Mouse (Mus musculus) left cerebral cortex, adult 18-20 months (tissue): ENCODE data around the gene Trdn. TPM values are rescaled to one million over a fixed set of nuclear protein-coding genes. Genes with fewer than 3 reads are reported as not detected.

Experiments
- DNase-seq, 2 experiments: peaks; one replicate each; pipeline ENCODE4 v3.0.0; 2021 to 2022; ENCODE audit warnings: low spot score in 2 of 2, mixed read lengths in 1 of 2
- long read RNA-seq, 2 experiments: library from polyadenylated mRNA; stranded (forward); transcript quantifications; one replicate each; pipeline ENCODE4 v2.0.0; 2021
- total RNA-seq, 2 experiments: library from RNA; stranded (reverse); gene quantifications; 2 replicates each; pipeline ENCODE4 v1.2.3; 2021

The Trdn gene
- total RNA-seq = under 1 TPM; 0.46 to 0.59 TPM
- long read RNA-seq, experiment 1, partial matches to known transcripts = 0 of 1 reads
- long read RNA-seq, experiment 1, other reads (novel, unspliced or antisense) = 1 of 1 reads
- long read RNA-seq, experiment 2, partial matches to known transcripts = 0 of 1 reads
- long read RNA-seq, experiment 2, other reads (novel, unspliced or antisense) = 1 of 1 reads

DNA sequence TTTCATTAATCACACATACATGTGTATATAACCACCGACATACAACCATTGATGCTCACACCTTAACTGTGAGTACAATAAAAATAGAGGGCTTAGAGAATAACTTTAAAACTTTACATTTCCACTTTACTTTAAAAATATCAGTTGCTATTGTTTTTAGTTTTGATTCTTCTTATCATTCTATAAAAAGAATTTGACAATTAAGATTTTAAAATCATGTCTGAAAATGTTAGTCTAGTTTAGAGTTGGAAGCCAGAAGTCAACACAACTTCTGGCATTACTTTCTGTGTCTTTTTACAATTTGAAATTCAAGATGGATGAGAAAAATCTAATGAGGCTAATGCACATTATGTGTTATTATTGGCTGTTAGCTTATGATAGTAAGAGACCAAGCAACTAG lies at the start of gene Trdn:
TSS of gene Trdn (plus strand) at position 301 of the 400 bp plus-strand sequence.
- no peak for DNase-seq

- no peak for DNase-seq
These were observed 19.6 kb upstream of the Trdn start for GRCm38 (mm10) chr10:33060771-33061170.

GRCm38 (mm10) chr10:33065566-33065965 lies 14.8 kb upstream of the Trdn start:
- no peak for DNase-seq

- no peak for DNase-seq
These were observed 7.2 kb upstream of the Trdn start for GRCm38 (mm10) chr10:33073126-33073525.

DNA sequence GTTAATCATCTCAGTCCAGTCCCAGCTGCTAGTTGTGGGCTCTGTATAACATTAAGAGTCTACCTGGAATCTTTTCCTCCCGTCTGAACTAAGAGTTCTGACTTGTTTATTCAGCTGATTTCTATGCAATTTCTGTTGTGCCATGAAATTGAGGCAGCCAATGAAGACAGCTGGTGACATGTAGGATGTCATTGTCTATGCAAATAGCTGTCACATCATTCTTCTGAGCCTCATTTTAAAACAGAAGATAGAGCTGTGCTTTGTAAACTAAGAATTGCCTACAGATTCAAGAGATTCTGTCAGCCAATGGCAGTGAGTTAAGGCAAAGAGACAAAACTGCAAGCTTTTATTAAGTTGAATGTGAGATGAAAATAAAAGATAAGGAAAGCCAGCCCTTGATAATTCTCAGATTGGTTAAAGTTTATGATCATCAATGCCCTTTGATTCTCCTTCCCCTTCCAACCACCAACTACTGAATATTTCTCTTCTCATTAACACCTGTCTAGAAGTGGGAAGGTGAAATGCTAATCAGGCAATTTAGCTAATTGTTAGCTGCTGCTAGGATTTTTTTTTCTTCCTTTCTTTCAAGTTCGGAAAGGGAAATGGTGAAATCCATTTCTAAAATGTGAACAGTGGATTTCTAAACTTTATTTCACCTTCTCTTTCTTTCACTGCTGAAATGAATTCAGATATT lies 1.9 kb downstream of the Trdn start:
- no peak for DNase-seq

DNA sequence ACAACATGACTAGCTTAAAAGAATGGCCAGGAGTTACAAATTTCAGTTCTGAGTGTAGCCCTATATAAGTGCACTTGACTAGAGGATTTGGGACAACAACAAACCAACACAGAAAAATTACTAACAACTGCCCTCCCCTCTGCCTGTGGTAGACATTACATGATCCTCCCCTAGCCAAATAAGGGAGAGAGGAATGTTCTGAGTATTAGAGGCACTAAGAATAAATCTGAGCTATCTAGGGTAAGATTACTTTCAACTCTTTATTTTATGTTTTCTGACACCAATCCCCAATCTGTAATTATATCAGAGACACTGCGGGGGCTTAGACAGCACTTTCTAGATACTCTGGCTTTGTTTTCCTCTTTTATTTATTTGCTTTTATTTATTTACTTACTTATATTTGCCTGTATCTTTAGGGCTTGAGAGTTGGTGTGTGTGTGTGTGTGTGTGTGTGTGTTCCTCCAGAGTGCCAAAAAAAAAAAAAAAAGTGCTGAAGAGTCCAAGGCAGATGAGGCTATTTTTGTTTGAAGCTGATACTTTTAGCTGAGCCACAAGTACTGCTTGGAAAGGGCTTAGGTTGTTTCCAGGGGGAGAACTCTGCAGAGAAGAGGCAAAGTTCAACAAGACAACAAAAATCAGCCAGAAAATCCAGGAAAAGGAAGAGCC lies 2.7 kb downstream of the Trdn start:
- no peak for DNase-seq

DNA sequence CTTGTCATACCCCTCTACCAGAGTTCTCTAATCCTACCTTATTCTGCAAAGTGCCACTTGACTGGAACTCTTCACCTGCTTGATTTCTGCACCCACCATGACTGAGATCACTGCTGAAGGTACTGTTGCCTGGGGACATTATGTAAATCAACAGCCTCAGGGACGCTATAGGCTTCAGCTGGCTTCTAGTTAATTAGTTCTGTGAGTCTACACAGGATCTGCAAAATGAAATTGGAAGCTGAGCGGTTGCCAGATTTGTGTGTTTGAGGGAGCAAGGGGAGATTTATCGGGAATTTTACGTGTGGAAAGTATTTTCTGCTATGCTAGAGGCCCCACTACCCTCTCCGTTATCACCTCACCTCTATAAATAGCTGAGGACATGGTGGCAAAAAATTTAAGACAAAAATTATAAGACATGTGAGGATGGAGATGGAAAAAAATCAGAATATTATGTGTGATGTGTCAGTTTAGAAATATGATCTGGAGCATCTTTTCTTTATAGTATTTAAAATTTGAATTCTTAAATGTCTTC lies 3.3 kb downstream of the Trdn start:
- no peak for DNase-seq

GRCm38 (mm10) chr10:33088403-33088802 lies 8.0 kb downstream of the Trdn start:
- no peak for DNase-seq

GRCm38 (mm10) chr10:33092400-33092799 lies 12.0 kb downstream of the Trdn start:
- DNase-seq = no peak

GRCm38 (mm10) chr10:33107942-33108341 lies 27.6 kb downstream of the Trdn start:
- no peak for DNase-seq

- DNase-seq = no peak
These were observed 42.7 kb downstream of the Trdn start for GRCm38 (mm10) chr10:33123028-33123427.

DNA sequence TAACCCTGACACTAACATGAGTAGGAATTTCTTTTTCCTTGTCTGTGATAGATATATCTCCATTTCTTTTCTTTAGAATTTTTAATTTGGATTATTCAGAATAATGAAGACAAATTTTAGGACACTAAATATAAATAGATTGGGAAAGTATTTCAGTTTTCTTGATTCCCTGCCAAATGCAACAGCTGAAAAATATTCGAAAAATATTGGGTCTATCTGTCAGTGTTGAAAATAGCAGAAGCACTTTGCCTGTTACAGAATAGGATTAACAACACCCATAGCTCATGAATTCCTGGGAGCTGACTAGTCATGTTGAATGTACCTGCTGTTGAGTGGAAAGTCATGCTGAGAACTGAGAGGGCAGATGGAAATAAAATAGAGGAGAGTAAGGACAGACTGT lies 64.6 kb downstream of the Trdn start:
- DNase-seq = no peak

GRCm38 (mm10) chr10:33179731-33180631 lies 99.6 kb downstream of the Trdn start:
- DNase-seq = no peak

DNA sequence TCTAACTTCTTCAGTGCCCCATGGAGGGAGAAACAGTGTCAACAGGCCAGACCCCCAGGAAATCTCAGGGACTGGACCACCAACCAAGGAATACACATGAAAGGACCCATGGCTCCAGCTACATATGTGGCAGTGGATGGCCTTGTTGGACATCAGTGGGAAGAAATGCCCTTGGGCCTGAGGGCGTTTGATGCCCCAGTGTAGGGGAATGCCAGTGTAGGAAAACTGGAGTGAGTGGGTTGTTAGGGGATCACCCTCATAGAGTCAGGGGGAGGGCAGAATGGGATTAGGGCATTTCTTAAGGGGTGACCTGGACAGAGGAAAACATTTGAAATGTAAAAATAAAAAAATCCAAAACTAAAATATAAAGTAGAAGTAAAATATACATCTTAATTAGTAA lies 108.7 kb downstream of the Trdn start:
- no peak for DNase-seq

DNA sequence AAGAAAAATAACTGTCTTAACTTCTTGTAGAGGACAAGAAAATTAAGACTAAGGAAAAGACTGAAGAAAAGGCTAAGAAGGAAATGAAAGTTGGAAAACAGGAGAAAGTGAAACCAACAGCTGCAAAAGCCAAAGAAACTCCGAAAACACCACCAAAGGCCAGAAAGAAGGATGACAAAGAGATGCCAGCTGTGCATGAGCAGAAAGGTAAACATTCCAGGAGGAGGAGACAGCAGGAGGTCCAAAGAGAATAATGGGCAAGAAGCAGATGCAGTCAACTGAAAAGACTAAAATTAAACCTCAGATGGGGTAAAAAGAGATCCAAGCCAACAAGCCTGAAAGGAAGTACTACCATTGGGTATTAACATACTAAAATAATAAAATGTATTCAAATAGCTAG lies 115.6 kb downstream of the Trdn start:
- no peak for DNase-seq

GRCm38 (mm10) chr10:33198257-33198656 lies 117.9 kb downstream of the Trdn start:
- DNase-seq = no peak

- DNase-seq = no peak
These were observed 130.1 kb downstream of the Trdn start for GRCm38 (mm10) chr10:33210411-33210810.

GRCm38 (mm10) chr10:33253911-33254310 lies 173.6 kb downstream of the Trdn start:
- no peak for DNase-seq

DNA sequence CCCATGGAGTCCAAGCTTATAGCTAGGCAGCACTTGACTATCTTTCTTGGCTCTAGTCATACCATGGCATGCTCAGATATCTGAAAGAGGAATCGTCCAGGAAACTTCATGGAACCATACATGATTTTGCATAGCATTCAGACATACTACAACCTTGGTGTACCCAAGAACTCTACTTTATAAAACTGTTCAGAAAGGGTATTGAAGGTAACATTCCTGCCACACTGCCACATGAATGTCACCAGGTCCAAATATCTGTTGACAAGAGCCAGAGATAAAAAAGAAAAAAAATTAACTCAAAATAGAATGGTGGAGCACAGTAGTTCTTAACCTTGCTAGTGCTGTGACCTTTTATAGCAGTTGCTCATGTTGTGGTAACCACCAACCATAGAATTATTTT lies 175.8 kb downstream of the Trdn start:
- DNase-seq = no peak

DNA sequence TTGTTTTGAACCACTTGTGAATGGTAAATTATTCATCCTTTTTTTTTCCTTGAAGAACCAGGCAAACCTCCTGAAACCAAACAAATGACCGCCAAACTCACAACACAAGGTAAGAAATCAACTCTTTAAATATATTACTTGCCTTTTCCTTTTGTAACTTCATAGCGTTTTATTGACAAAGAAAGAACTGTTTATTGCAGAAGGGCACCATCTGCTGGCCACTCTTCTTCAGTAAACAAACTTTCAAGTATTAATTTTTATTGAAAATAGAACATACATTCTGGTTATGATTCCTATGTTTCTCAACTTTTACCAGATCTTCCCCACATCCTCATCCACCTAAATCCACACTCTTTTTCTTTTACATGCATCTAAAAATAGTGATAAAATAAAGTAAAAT lies 224.6 kb downstream of the Trdn start:
- peak; percentile 8 to 31 for DNase-seq

DNA sequence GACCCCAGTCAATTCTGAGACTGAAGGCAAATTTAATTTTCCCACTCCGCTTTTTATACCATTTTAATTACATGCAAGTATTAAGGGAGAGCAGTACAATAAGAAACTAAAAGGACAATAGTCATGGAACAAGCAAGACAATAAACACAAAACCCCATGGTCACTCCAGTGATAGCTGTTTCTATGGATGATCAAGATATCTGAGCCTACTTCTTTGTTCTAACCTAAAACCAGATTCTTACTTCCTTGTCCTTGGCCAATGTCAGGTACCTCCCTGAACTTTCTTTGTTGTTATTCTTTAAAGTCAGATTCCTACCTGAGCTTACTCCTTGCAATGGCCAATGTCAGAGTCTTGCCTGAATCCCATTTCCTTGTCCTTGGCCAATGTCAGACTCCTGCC lies 272.7 kb downstream of the Trdn start:
- DNase-seq = no peak
